Mouse (Mus musculus) right cerebral cortex, adult 18-20 months (tissue): ENCODE results near the gene Asic3.
"Not testable (repeated sequence)": the region's sequence is repeated elsewhere in the genome, so short reads cannot be mapped to it uniquely, and the experiment has no call there.

Experiments
- DNase-seq: peaks from one replicate; pipeline ENCODE4 v3.0.0; 2022; ENCODE audit warnings: mixed read lengths

Gene Asic3

GRCm38 (mm10) chr5:24389011-24389657 is 24.1 kb upstream of the Asic3 start:
- no peak for DNase-seq

- no peak for DNase-seq
Measured at GRCm38 (mm10) chr5:24389658-24390020, 23.6 kb upstream of the Asic3 start.

GRCm38 (mm10) chr5:24391864-24392263 is 21.3 kb upstream of the Asic3 start, which contains the start of gene Atg9b:
Gene Atg9b, minus strand, starts transcription at chr5:24392143.
- no peak for DNase-seq

GRCm38 (mm10) chr5:24392724-24393123 is 20.5 kb upstream of the Asic3 start:
- DNase-seq = no peak

GRCm38 (mm10) chr5:24393392-24393997 is 19.7 kb upstream of the Asic3 start, which contains the start of gene Abcb8:
Gene Abcb8, plus strand, starts transcription at chr5:24393663.
- peak; percentile 90 for DNase-seq

- peak; percentile 97 for DNase-seq
Measured at GRCm38 (mm10) chr5:24394165-24394894, 18.9 kb upstream of the Asic3 start.

GRCm38 (mm10) chr5:24396254-24396653 is 16.9 kb upstream of the Asic3 start:
- DNase-seq = not testable (repeated sequence)

GRCm38 (mm10) chr5:24399686-24400085 is 13.5 kb upstream of the Asic3 start:
- DNase-seq = no peak

GRCm38 (mm10) chr5:24400362-24400761 is 12.8 kb upstream of the Asic3 start:
- DNase-seq = no peak

- DNase-seq = no peak
Measured at GRCm38 (mm10) chr5:24400911-24401605, 12.1 kb upstream of the Asic3 start.

- DNase-seq = no peak
Measured at GRCm38 (mm10) chr5:24401969-24402368, 11.2 kb upstream of the Asic3 start.

GRCm38 (mm10) chr5:24404594-24405360 is 8.4 kb upstream of the Asic3 start:
- peak; percentile 29 for DNase-seq

- DNase-seq = no peak
Measured at GRCm38 (mm10) chr5:24405389-24405876, 7.8 kb upstream of the Asic3 start.

GRCm38 (mm10) chr5:24408651-24409050 is 4.5 kb upstream of the Asic3 start:
- no peak for DNase-seq

- no peak for DNase-seq
Measured at GRCm38 (mm10) chr5:24409466-24409865, 3.7 kb upstream of the Asic3 start.

- DNase-seq = no peak
Measured at GRCm38 (mm10) chr5:24412063-24412462, 1.1 kb upstream of the Asic3 start.

- no peak for DNase-seq
Measured at GRCm38 (mm10) chr5:24413938-24414337, 746 bp downstream of the Asic3 start.

GRCm38 (mm10) chr5:24416222-24416736 is 3.1 kb downstream of the Asic3 start:
- peak; percentile 66 for DNase-seq

- DNase-seq = no peak
Measured at GRCm38 (mm10) chr5:24417587-24417986, 4.4 kb downstream of the Asic3 start.

GRCm38 (mm10) chr5:24420381-24420780 is 7.2 kb downstream of the Asic3 start:
- DNase-seq = no peak

- peak; percentile 100 for DNase-seq
Measured at GRCm38 (mm10) chr5:24423129-24424003, 10.2 kb downstream of the Asic3 start, which contains the start of the genes Cdk5 and Slc4a2. Gene Cdk5, minus strand, starts transcription at chr5:24423530. Gene Slc4a2, plus strand, starts transcription at chr5:24423837.
